Mouse (Mus musculus) lung, embryonic 15.5 days (tissue): ENCODE results near the gene Racgap1. TPM values are rescaled to one million over a fixed set of nuclear protein-coding genes. Genes with fewer than 3 reads are reported as not detected.

Experiments
- ATAC-seq: fragments of 200-750 bp; cut with Nextera tagmentation; 2 replicates; pipeline ENCODE4 v1.8.0; 2017; ENCODE audit warnings: moderate number of reproducible peaks, borderline replicate concordance; ENCODE audit not compliant: low FRiP score, low TSS enrichment; ENCODE audit errors: extremely low read depth
- H3K27ac ChIP-seq: fragments of 300-500 bp; sonication (generic); 2 replicates; pipeline ENCODE4 v1.5.1; 2015; ENCODE audit warnings: moderate library complexity, mild to moderate bottlenecking, inconsistent platforms
- H3K27me3 ChIP-seq: fragments of 300-500 bp; sonication (generic); 2 replicates; pipeline ENCODE4 v1.6.1; 2015; ENCODE audit warnings: inconsistent platforms
- H3K36me3 ChIP-seq: fragments of 300-500 bp; sonication (generic); 2 replicates; pipeline ENCODE4 v1.6.1; 2015; ENCODE audit warnings: inconsistent platforms
- H3K4me1 ChIP-seq: fragments of 300-500 bp; sonication (generic); 2 replicates; pipeline ENCODE4 v1.6.1; 2015; ENCODE audit warnings: inconsistent platforms
- H3K4me2 ChIP-seq: fragments of 300-500 bp; sonication (generic); 2 replicates; pipeline ENCODE4 v1.6.1; 2015; ENCODE audit warnings: inconsistent platforms, mild to moderate bottlenecking, moderate library complexity
- H3K4me3 ChIP-seq: fragments of 300-500 bp; sonication (generic); 2 replicates; pipeline ENCODE4 v1.5.1; 2015; ENCODE audit warnings: mild to moderate bottlenecking, inconsistent platforms
- H3K9ac ChIP-seq: fragments of 300-500 bp; sonication (generic); 2 replicates; pipeline ENCODE4 v1.6.1; 2015; ENCODE audit warnings: inconsistent platforms
- H3K9me3 ChIP-seq: fragments of 300-500 bp; sonication (generic); 2 replicates; pipeline ENCODE4 v1.6.1; 2016; ENCODE audit warnings: inconsistent platforms
- WGBS: fragments of 180-500 bp; shearing (Covaris S2); methylation state at CpG from one replicate; pipeline ENCODE4 v1.1.7; 2015; 5-methylcytosine and 5-hydroxymethylcytosine counted together
- polyA plus RNA-seq: library from polyadenylated mRNA; unstranded; fragments of >200 nt; fragmentation: Nextera tagmentation; extraction: Ambion mirVana; gene quantifications from 2 replicates; pipeline ENCODE4 v1.2.1, GENCODE M21; 2015

The Racgap1 gene
- polyA plus RNA-seq, 1 experiment from 2014 or later, result 186 TPM

DNA sequence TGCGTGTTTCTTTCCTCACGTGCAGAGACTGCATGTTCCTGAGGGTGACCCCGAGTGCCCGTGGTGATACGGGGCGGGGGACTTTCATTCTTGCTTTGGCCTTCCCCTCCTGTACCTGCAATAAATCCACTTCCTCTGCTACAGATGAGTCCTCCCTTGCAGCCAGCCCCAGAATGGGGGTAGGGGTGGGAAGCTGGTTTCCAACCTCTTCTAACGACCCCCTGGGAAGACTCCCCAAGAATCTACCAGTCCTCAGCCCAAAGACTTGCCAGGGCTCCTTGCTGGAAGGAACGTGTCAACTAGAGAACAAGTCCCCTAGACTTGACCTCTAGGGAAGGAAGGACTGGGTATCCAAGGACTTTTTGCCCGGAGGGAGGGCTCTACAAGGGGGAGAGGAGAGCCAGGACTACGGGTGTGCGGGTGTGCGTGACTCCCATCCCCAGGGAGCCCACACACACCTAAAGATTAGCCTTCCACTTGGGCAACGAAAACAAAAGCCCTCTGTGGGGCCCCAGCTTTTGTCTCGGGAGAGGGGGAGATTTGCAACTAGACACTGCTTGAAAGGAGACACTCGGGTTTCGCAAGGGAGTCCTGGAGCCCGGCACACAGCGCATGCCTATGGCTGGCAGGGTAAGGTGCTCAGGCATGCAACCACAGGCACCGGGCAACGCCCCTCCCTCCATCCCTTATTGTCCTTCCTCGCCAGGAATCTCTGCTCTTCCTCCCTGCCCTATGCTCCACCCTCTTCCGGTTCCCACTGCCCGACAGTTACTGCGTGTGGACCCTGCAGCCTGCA is 66.9 kb downstream of the Racgap1 start:
- no peak overlapping the region for H3K27ac ChIP-seq
- no peak overlapping the region for H3K9ac ChIP-seq
- WGBS, result 3% methylated on average over 24 of the region's 24 CpGs

DNA sequence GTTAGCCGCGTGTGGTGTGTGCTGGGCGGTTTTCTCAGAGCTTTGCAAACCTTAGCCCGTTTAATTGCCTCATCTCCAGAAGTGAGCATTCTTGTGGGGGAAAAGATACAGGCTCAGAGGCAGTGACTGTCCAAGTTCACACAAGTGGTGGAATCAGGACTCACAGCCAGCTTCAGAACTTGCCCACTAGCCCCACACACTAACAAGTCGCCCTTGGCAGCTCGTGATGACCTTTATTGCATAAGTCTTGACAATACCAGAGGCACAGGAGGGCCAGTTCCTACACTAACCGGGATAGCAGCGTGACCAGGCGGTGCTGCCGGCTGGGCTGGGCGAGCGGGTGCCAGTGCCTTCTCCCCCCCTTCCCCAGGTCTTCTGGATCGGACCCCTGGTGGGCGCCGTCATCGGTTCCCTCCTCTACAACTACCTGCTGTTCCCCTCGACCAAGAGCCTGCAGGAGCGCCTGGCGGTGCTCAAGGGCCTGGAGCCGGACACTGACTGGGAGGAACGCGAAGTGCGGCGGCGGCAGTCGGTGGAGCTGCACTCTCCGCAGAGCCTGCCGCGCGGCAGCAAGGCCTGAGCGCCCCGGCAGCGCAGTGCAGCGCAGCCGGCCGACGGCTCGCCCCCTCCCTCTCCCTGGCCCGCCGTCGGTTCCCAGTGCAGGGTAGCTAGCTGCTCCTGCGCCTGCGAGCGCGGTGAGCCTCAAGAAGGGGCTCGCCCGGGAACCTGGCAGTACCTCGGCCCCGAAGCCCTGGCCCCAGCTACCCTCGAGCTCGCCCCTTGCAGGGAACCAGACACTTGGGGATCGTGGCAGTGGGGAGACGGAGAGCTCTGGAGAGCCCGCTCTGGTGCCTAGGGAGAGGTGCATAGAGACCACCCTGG is 67.8 kb downstream of the Racgap1 start:
- no peak overlapping the region for H3K27ac ChIP-seq
- H3K9ac ChIP-seq, result peak overlapping the region; percentile 24; the same call in 1 of the 2 replicates
- H3K4me3 ChIP-seq, result peak overlapping the region; percentile 33
- 3% methylated on average over 47 of the region's 54 CpGs for WGBS
- peaks cover 21% of the 10 kb centered on the region for H3K4me1 ChIP-seq
- no peaks in the 10 kb centered on the region for H3K36me3 ChIP-seq
- ATAC-seq, result peak; percentile 52; the same call in 1 of the 2 replicates
- peaks cover 98% of the 10 kb centered on the region for H3K27me3 ChIP-seq
- no peaks in the 10 kb centered on the region for H3K9me3 ChIP-seq
- peak overlapping the region; percentile 62 for H3K4me2 ChIP-seq

More for the DNA sequence above, 66.9 kb downstream of the Racgap1 start:
- peaks cover 21% of the 10 kb centered on the region for H3K4me1 ChIP-seq
- H3K27me3 ChIP-seq, result peaks cover 100% of the 10 kb centered on the region
- H3K36me3 ChIP-seq, result no peaks in the 10 kb centered on the region
- ATAC-seq, result no peak
- no peaks in the 10 kb centered on the region for H3K9me3 ChIP-seq
- peak overlapping the region; percentile 62 for H3K4me2 ChIP-seq
- peak overlapping the region; percentile 33 for H3K4me3 ChIP-seq

DNA sequence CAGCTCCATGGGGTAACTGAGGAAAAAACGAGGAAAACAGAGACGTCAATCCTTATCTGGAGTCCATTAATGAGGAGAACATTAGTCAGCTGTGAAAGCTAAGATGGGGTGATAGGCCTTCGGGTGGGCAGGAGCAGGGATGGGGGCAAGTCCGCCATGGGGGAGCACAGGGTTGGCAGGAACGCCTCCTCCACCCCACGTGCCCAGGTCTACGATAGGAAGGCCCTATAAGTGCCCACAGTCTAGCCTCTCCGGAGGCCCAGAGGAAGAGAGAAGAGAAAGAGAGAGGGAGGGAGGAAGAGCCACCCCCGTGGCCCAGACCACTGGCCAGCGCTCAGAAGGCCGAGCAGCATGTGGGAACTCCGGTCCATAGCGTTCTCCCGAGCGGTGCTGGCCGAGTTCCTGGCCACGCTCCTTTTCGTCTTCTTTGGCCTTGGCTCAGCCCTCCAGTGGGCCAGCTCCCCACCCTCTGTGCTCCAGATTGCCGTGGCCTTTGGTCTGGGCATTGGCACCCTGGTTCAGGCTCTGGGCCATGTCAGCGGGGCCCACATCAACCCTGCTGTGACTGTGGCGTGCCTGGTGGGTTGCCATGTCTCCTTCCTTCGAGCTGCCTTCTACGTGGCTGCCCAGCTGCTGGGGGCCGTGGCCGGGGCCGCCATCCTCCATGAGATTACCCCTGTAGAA is 72.5 kb downstream of the Racgap1 start, which contains the start of gene Aqp2:
Gene Aqp2, plus strand, starts transcription at position 254 of the 684 bp plus-strand sequence.
- Histone ChIP-seq H3K9ac (no peak within 1 kb of the TSS), H3K4me1 (peaks cover 6% of the 10 kb centered on the region), H3K9me3 (no peaks in the 10 kb centered on the region), H3K27me3 (peaks cover 72% of the 10 kb centered on the region), H3K4me3 (no peak within 1 kb of the TSS), H3K27ac (no peak within 1 kb of the TSS), H3K36me3 (no peaks in the 10 kb centered on the region), H3K4me2 (no peak within 1 kb of the TSS)
- WGBS, result 77% methylated on average over 26 of the region's 26 CpGs
- no peak for ATAC-seq

Other genes with a start within 250 kb of the Racgap1 start
- gene Nckap5l, start 193.9 kb downstream of the Racgap1 start, polyA plus RNA-seq, result 8.7 and 11.6 TPM in 2 replicates
- 15.0 and 16.1 TPM in 2 replicates for gene Bcdin3d, start 176.9 kb downstream of the Racgap1 start, polyA plus RNA-seq
- gene Faim2, start 123.5 kb downstream of the Racgap1 start, polyA plus RNA-seq, result 1.1 and 1.4 TPM in 2 replicates
- 0.34 TPM in 1 of 2 replicates, not detected in the other for gene Aqp2, start 72.6 kb downstream of the Racgap1 start, polyA plus RNA-seq
- 1.5 and 1.9 TPM in 2 replicates for gene Aqp5, start 60.9 kb downstream of the Racgap1 start, polyA plus RNA-seq
- gene Aqp6, start 50.3 kb downstream of the Racgap1 start, polyA plus RNA-seq, result not detected in 2 replicates
- 1.4 and 1.8 TPM in 2 replicates for gene Asic1, start 18.7 kb upstream of the Racgap1 start, polyA plus RNA-seq
- gene Smarcd1, start 50.5 kb upstream of the Racgap1 start, polyA plus RNA-seq, result 41.1 and 50.7 TPM in 2 replicates
- gene Gm17349, start 53.8 kb upstream of the Racgap1 start, polyA plus RNA-seq, result not detected in 2 replicates
- 0.82 and 1.1 TPM in 2 replicates for gene Gpd1, start 65.9 kb upstream of the Racgap1 start, polyA plus RNA-seq
- 132 and 137 TPM in 2 replicates for gene Cox14, start 74.0 kb upstream of the Racgap1 start, polyA plus RNA-seq
- gene Cers5, start 121.2 kb upstream of the Racgap1 start, polyA plus RNA-seq, result 75.3 and 78.0 TPM in 2 replicates
- 37.9 and 43.6 TPM in 2 replicates for gene Lima1, start 223.8 kb upstream of the Racgap1 start, polyA plus RNA-seq